Comparison of ENCODE assay signal across 14 mouse cellular contexts in genomic region chr2:127333945-127334603, GRCm38 (mm10). TPM values are rescaled to one million over a fixed set of nuclear protein-coding genes. Genes with fewer than 3 reads are reported as not detected.
DNase-seq lines count a peak whose midpoint lies in the region; ATAC-seq and TF ChIP-seq lines count a peak whose summit lies in the region.
"Had no signal": no experiment of that assay in that cellular context is flagged by ENCODE, and none has a peak within 500 bp of the region (broad histone marks: within the 10 kb centered on the region; RNA-seq: fewer than 3 reads in every experiment).

No protein-coding gene starts in this region.

- no peak overlapping the region for H3K4me3 ChIP-seq in embryonic facial prominence, embryonic 10.5 days
- H3K4me3 ChIP-seq in thymus, adult 2 months (ENCODE audit: control insufficient read depth, insufficient read depth, low read length), result peak overlapping the region; percentile 13
- H3K4me3 ChIP-seq: heart, embryonic 12.5 days; left cerebral cortex, adult 2 months; midbrain, embryonic 12.5 days had no signal

- TF ChIP-seq CTCF in thymus, adult 2 months (IDR thresholded peaks at IDR 0.05; ENCODE audit: borderline replicate concordance, control insufficient read depth, extremely low read depth, insufficient read depth, low read length, poor library complexity), result no peak

- peak; percentile 36 for ATAC-seq in CD4-positive, CD25-positive, alpha-beta regulatory T cell, adult 4 months

- H3K9me3 ChIP-seq in embryonic facial prominence, embryonic 10.5 days, result no peaks in the 10 kb centered on the region
- H3K9me3 ChIP-seq: heart, embryonic 12.5 days; midbrain, embryonic 12.5 days had no signal

- peaks cover 47% of the 10 kb centered on the region for H3K4me1 ChIP-seq in embryonic facial prominence, embryonic 10.5 days
- peaks cover 57% of the 10 kb centered on the region for H3K4me1 ChIP-seq in thymus, adult 2 months (replicated peaks; ENCODE audit: control insufficient read depth, insufficient read depth, low read length)

- H3K27me3 ChIP-seq in embryonic facial prominence, embryonic 10.5 days (replicated peaks; ENCODE audit: low read depth, poor library complexity, severe bottlenecking), result peaks cover 54% of the 10 kb centered on the region
- H3K27me3 ChIP-seq in thymus, adult 2 months (ENCODE audit: control insufficient read depth, insufficient read depth, low read length), result no peaks in the 10 kb centered on the region

- H3K27ac ChIP-seq in embryonic facial prominence, embryonic 10.5 days (replicated peaks), result 0 out of 2 replicates have a peak overlapping the region, but pooled peaks have one; percentile 2
- H3K27ac ChIP-seq in thymus, adult 2 months (ENCODE audit: control insufficient read depth, insufficient read depth, low read length), result peak overlapping the region; percentile 91
- H3K27ac ChIP-seq: left cerebral cortex, adult 2 months; midbrain, embryonic 12.5 days had no signal

- 74% methylated on average over 5 of the region's 5 CpGs for WGBS in embryonic facial prominence, embryonic 10.5 days
- WGBS in thymus, adult 2 months, result 6% methylated on average over 5 of the region's 5 CpGs

- TF ChIP-seq POLR2A in thymus, adult 2 months (IDR thresholded peaks at IDR 0.05; ENCODE audit: control insufficient read depth, extremely low read depth, insufficient read depth, low read length, poor library complexity), result no peak

- peak; percentile 35 to 60 for DNase-seq in kidney, postnatal 4 days
- DNase-seq in kidney, adult 8-10 months, result no peak
- DNase-seq in embryonic facial prominence, embryonic 10.5 days (ENCODE audit: low spot score), result no peak
- DNase-seq in thymus, adult 2 months, result peak; percentile 66
- no peak for DNase-seq in right cerebral cortex, adult 2 months (ENCODE audit: low spot score in 2 of 2)
- DNase-seq in adrenal gland, postnatal 14 days, result no peak
- DNase-seq: cerebellum, adult 9-10 months; lung, adult 18-20 months had no signal

- no peaks in the 10 kb centered on the region for H3K36me3 ChIP-seq in embryonic facial prominence, embryonic 10.5 days (replicated peaks)
- peaks cover 15% of the 10 kb centered on the region; the same call in 1 of the 2 replicates for H3K36me3 ChIP-seq in thymus, adult 2 months (ENCODE audit: control insufficient read depth, insufficient read depth, low read length)
- H3K36me3 ChIP-seq: heart, embryonic 12.5 days; midbrain, embryonic 12.5 days had no signal

RNA-seq across cellular contexts. Expression of gene Dusp2, which starts 1.9 kb away (rescaled TPM):
- polyA plus RNA-seq in CD4-positive, CD25-positive, alpha-beta regulatory T cell, adult 4 months (2017; shearing (Covaris generic)), result 10 to 100 TPM; 20.1 to 45.4 TPM
- polyA plus RNA-seq in embryonic facial prominence, embryonic 10.5 days (2016; fragmentation: Nextera tagmentation; extraction: Ambion mirVana), result 3.3 and 3.6 TPM in 2 replicates
- polyA plus RNA-seq in thymus, adult 2 months (2012; rRNA removed), result 163 and 212 TPM in 2 replicates
- total RNA-seq in adrenal gland, postnatal 14 days (2021), result 1.9 and 9.9 TPM in 2 replicates

RNA-seq across cellular contexts. Expression of gene Astl, which starts 4.4 kb away (rescaled TPM):
- under 1 TPM; 0.22 to 0.42 TPM for polyA plus RNA-seq in CD4-positive, CD25-positive, alpha-beta regulatory T cell, adult 4 months (2017; shearing (Covaris generic))
- polyA plus RNA-seq in embryonic facial prominence, embryonic 10.5 days (2016; fragmentation: Nextera tagmentation; extraction: Ambion mirVana), result 0.09 and 0.15 TPM in 2 replicates
- polyA plus RNA-seq in thymus, adult 2 months (2012; rRNA removed), result 0.20 and 0.31 TPM in 2 replicates
- total RNA-seq in adrenal gland, postnatal 14 days (2021), result not detected in 2 replicates
- total RNA-seq: left cerebral cortex, adult 2 months had no signal
- polyA plus RNA-seq: frontal cortex, adult 2 months; heart, embryonic 12.5 days; intestine, embryonic 14.5 days; midbrain, embryonic 12.5 days had no signal

RNA-seq across cellular contexts. Expression of gene Adra2b, which starts 28.9 kb away (rescaled TPM):
- polyA plus RNA-seq in CD4-positive, CD25-positive, alpha-beta regulatory T cell, adult 4 months (2017; shearing (Covaris generic)), result not detected
- polyA plus RNA-seq in embryonic facial prominence, embryonic 10.5 days (2016; fragmentation: Nextera tagmentation; extraction: Ambion mirVana), result 1.9 and 2.2 TPM in 2 replicates
- 0.13 and 0.20 TPM in 2 replicates for polyA plus RNA-seq in thymus, adult 2 months (2012; rRNA removed)
- total RNA-seq in adrenal gland, postnatal 14 days (2021), result 2.6 TPM in 2 replicates

Comparison
In these comparisons a context has a peak if more than half of its experiments do, and no peak if none do; other contexts are left out.
1. DNase-seq: peak in kidney, postnatal 4 days (2 of 2) and thymus, adult 2 months (single experiment); none in kidney, adult 8-10 months (0 of 2), embryonic facial prominence, embryonic 10.5 days (single experiment), right cerebral cortex, adult 2 months (0 of 2) and adrenal gland, postnatal 14 days (single experiment).